Mouse (Mus musculus): ENCODE data around the gene Tmem217.

Gene Tmem217

GRCm38 (mm10) chr17:29552162-29552732, at the start of gene Tmem217:
Gene Tmem217 (minus strand): TSS chr17:29552385.
- no peak for TF ChIP-seq GATA4 (IDR thresholded peaks at IDR 0.05; ENCODE audit: insufficient replicate concordance, low read length)

- TF ChIP-seq GATA4 (IDR thresholded peaks at IDR 0.05; ENCODE audit: insufficient replicate concordance, low read length), result no peak
Observed at GRCm38 (mm10) chr17:29601391-29601790, 49.2 kb upstream of the Tmem217 start.

- no peak for TF ChIP-seq GATA4 (IDR thresholded peaks at IDR 0.05; ENCODE audit: insufficient replicate concordance, low read length)
Observed at GRCm38 (mm10) chr17:29599537-29599936, 47.4 kb upstream of the Tmem217 start.

GRCm38 (mm10) chr17:29599051-29599450, 46.9 kb upstream of the Tmem217 start:
- TF ChIP-seq GATA4 (IDR thresholded peaks at IDR 0.05; ENCODE audit: insufficient replicate concordance, low read length), result no peak

GRCm38 (mm10) chr17:29596771-29597132, 44.6 kb upstream of the Tmem217 start:
- TF ChIP-seq GATA4 (IDR thresholded peaks at IDR 0.05; ENCODE audit: insufficient replicate concordance, low read length), result no peak

- TF ChIP-seq GATA4 (IDR thresholded peaks at IDR 0.05; ENCODE audit: insufficient replicate concordance, low read length), result no peak
Observed at GRCm38 (mm10) chr17:29595891-29596770, 43.9 kb upstream of the Tmem217 start.

GRCm38 (mm10) chr17:29589221-29589898, 37.2 kb upstream of the Tmem217 start:
- TF ChIP-seq GATA4 (IDR thresholded peaks at IDR 0.05; ENCODE audit: insufficient replicate concordance, low read length), result no peak

GRCm38 (mm10) chr17:29586921-29587320, 34.7 kb upstream of the Tmem217 start:
- TF ChIP-seq GATA4 (IDR thresholded peaks at IDR 0.05; ENCODE audit: insufficient replicate concordance, low read length), result no peak

GRCm38 (mm10) chr17:29585446-29585845, 33.3 kb upstream of the Tmem217 start:
- TF ChIP-seq GATA4 (IDR thresholded peaks at IDR 0.05; ENCODE audit: insufficient replicate concordance, low read length), result no peak

- no peak for TF ChIP-seq GATA4 (IDR thresholded peaks at IDR 0.05; ENCODE audit: insufficient replicate concordance, low read length)
Observed at GRCm38 (mm10) chr17:29584737-29585136, 32.6 kb upstream of the Tmem217 start.

- no peak for TF ChIP-seq GATA4 (IDR thresholded peaks at IDR 0.05; ENCODE audit: insufficient replicate concordance, low read length)
Observed at GRCm38 (mm10) chr17:29584306-29584705, 32.1 kb upstream of the Tmem217 start.

- TF ChIP-seq GATA4 (IDR thresholded peaks at IDR 0.05; ENCODE audit: insufficient replicate concordance, low read length), result no peak
Observed at GRCm38 (mm10) chr17:29583569-29583968, 31.4 kb upstream of the Tmem217 start.

- TF ChIP-seq GATA4 (IDR thresholded peaks at IDR 0.05; ENCODE audit: insufficient replicate concordance, low read length), result no peak
Observed at GRCm38 (mm10) chr17:29579579-29580126, 27.5 kb upstream of the Tmem217 start.

GRCm38 (mm10) chr17:29569831-29570230, 17.6 kb upstream of the Tmem217 start:
- TF ChIP-seq GATA4 (IDR thresholded peaks at IDR 0.05; ENCODE audit: insufficient replicate concordance, low read length), result no peak

GRCm38 (mm10) chr17:29568435-29568834, 16.2 kb upstream of the Tmem217 start:
- no peak for TF ChIP-seq GATA4 (IDR thresholded peaks at IDR 0.05; ENCODE audit: insufficient replicate concordance, low read length)

GRCm38 (mm10) chr17:29565521-29565920, 13.3 kb upstream of the Tmem217 start:
- no peak for TF ChIP-seq GATA4 (IDR thresholded peaks at IDR 0.05; ENCODE audit: insufficient replicate concordance, low read length)

All from liver, adult (tissue).